Mouse (Mus musculus): Measurements from ENCODE around the gene Spen. TPM values are rescaled to one million over a fixed set of nuclear protein-coding genes. Genes with fewer than 3 reads are reported as not detected.

Spen gene
- total and polyA plus RNA-seq, 2 experiments from 2014 or later: 10.7 to 24.7 TPM

GRCm38 (mm10) chr4:141455526-141455925 lies 82.9 kb downstream of the Spen start:
- TF ChIP-seq CTCF (IDR thresholded peaks at IDR 0.05; ENCODE audit: low read depth): no peak
- ATAC-seq (peak; percentile 42; the same call in 1 of the 2 replicates), DNase-seq (no peak)
- Histone ChIP-seq H3K27ac (ENCODE audit: low read depth, low read length) (no peak overlapping the region), H3K4me2 (ENCODE audit: low read depth) (no peak overlapping the region), H3K4me1 (ENCODE audit: insufficient read depth) (no peaks in the 10 kb centered on the region), H3K9me3 (ENCODE audit: low read length) (no peaks in the 10 kb centered on the region), H3K4me3 (ENCODE audit: low read depth, low read length) (no peak overlapping the region), H3K36me3 (ENCODE audit: insufficient read depth) (peaks cover 34% of the 10 kb centered on the region), H3K9ac (no peak overlapping the region), H3K27me3 (ENCODE audit: insufficient read depth, low read length) (no peaks in the 10 kb centered on the region)
- 69% methylated on average over 4 of the region's 4 CpGs for WGBS

DNA sequence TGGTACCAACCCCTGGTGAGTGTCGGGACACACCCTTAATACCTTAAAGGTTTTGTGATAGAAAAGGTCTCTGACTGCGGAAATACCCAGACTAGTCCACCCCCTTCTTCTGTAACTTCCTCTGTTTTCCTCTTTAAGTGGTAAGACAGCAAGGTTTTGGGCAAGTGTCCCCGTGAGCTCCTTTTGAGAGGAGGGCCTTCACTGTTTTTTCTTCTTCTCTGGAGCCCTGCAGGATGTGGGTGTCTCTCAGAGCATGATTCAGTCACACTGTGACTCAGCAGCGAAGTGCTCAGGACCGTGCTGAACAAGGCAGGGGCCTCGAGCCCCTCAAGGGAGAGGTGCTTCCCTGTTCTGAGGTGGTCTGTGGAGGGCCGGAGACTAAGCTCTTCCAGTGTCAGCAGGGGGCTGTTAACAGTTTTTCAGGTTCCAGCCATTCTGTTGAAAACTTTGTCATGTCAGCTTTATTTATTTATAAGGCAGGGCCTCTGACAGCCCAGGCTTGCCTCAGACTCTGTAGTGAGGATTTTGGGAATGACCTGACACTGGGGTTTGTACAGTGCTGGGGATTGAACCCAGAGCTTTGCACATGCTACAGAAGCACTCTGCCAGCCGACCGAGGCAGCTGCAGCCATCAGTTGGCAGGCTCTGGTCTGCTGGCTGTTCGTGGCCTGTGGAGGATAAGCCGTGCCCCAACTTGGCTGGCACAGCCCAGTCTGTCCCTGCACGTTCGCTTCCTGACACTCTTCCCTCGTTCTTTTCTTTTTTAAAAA lies 83.6 kb downstream of the Spen start:
- Histone ChIP-seq H3K9me3 (ENCODE audit: low read length) (no peaks in the 10 kb centered on the region), H3K27ac (ENCODE audit: low read depth, low read length) (no peak overlapping the region), H3K36me3 (ENCODE audit: insufficient read depth) (peaks cover 31% of the 10 kb centered on the region), H3K4me2 (ENCODE audit: low read depth) (no peak overlapping the region), H3K4me1 (ENCODE audit: insufficient read depth) (no peaks in the 10 kb centered on the region), H3K27me3 (ENCODE audit: insufficient read depth, low read length) (no peaks in the 10 kb centered on the region), H3K9ac (no peak overlapping the region), H3K4me3 (ENCODE audit: low read depth, low read length) (no peak overlapping the region)
- ATAC-seq: peak; percentile 42; the same call in 1 of the 2 replicates
- TF ChIP-seq CTCF (IDR thresholded peaks at IDR 0.05; ENCODE audit: low read depth): no peak
- 65% methylated on average over 14 of the region's 14 CpGs for WGBS
- no peak for DNase-seq

- H3K27ac ChIP-seq (ENCODE audit: low read depth, low read length): no peak overlapping the region
- DNase-seq (no peak), ATAC-seq (no peak)
- H3K4me3 ChIP-seq (ENCODE audit: low read depth, low read length): no peak overlapping the region
- no peak overlapping the region for H3K4me2 ChIP-seq (ENCODE audit: low read depth)
- H3K4me1 ChIP-seq (ENCODE audit: insufficient read depth): no peaks in the 10 kb centered on the region
- no peak overlapping the region for H3K9ac ChIP-seq
- no peak for TF ChIP-seq CTCF (IDR thresholded peaks at IDR 0.05; ENCODE audit: low read depth)
- H3K27me3 ChIP-seq (ENCODE audit: insufficient read depth, low read length): no peaks in the 10 kb centered on the region
- 95% methylated on average over 9 of the region's 9 CpGs for WGBS
- H3K9me3 ChIP-seq (ENCODE audit: low read length): no peaks in the 10 kb centered on the region
- H3K36me3 ChIP-seq (ENCODE audit: insufficient read depth): peaks cover 55% of the 10 kb centered on the region
Observed at GRCm38 (mm10) chr4:141451916-141452450, 86.4 kb downstream of the Spen start.

GRCm38 (mm10) chr4:141451251-141451650 lies 87.1 kb downstream of the Spen start:
- ATAC-seq (no peak), DNase-seq (no peak)
- Histone ChIP-seq H3K9ac (no peak overlapping the region), H3K4me2 (ENCODE audit: low read depth) (no peak overlapping the region), H3K27me3 (ENCODE audit: insufficient read depth, low read length) (no peaks in the 10 kb centered on the region), H3K27ac (ENCODE audit: low read depth, low read length) (no peak overlapping the region), H3K9me3 (ENCODE audit: low read length) (no peaks in the 10 kb centered on the region), H3K36me3 (ENCODE audit: insufficient read depth) (peaks cover 55% of the 10 kb centered on the region), H3K4me3 (ENCODE audit: low read depth, low read length) (no peak overlapping the region), H3K4me1 (ENCODE audit: insufficient read depth) (no peaks in the 10 kb centered on the region)
- WGBS: 90% methylated on average over 2 of the region's 2 CpGs
- TF ChIP-seq CTCF (IDR thresholded peaks at IDR 0.05; ENCODE audit: low read depth): no peak

GRCm38 (mm10) chr4:141446211-141446610 lies 92.2 kb downstream of the Spen start:
- ATAC-seq (no peak), DNase-seq (no peak)
- H3K4me3 ChIP-seq (ENCODE audit: low read depth, low read length): no peak overlapping the region
- H3K9me3 ChIP-seq (ENCODE audit: low read length): no peaks in the 10 kb centered on the region
- 0 out of 2 replicates have a peak overlapping the region, but pooled peaks have one; percentile 71 for H3K4me2 ChIP-seq (ENCODE audit: low read depth)
- WGBS: 78% methylated on average over 7 of the region's 7 CpGs
- peaks cover 12% of the 10 kb centered on the region for H3K4me1 ChIP-seq (ENCODE audit: insufficient read depth)
- no peak overlapping the region for H3K27ac ChIP-seq (ENCODE audit: low read depth, low read length)
- H3K36me3 ChIP-seq (ENCODE audit: insufficient read depth): peaks cover 28% of the 10 kb centered on the region
- H3K27me3 ChIP-seq (ENCODE audit: insufficient read depth, low read length): no peaks in the 10 kb centered on the region
- H3K9ac ChIP-seq: no peak overlapping the region
- no peak for TF ChIP-seq CTCF (IDR thresholded peaks at IDR 0.05; ENCODE audit: low read depth)

- no peak for TF ChIP-seq CTCF (IDR thresholded peaks at IDR 0.05; ENCODE audit: low read depth)
- no peaks in the 10 kb centered on the region for H3K9me3 ChIP-seq (ENCODE audit: low read length)
- no peaks in the 10 kb centered on the region for H3K27me3 ChIP-seq (ENCODE audit: insufficient read depth, low read length)
- H3K27ac ChIP-seq (ENCODE audit: low read depth, low read length): 0 out of 2 replicates have a peak overlapping the region, but pooled peaks have one; percentile 83
- ATAC-seq: peak; percentile 23; the same call in 1 of the 2 replicates
- H3K9ac ChIP-seq: peak overlapping the region; percentile 95
- 14% methylated on average over 14 of the region's 14 CpGs for WGBS
- H3K4me1 ChIP-seq (ENCODE audit: insufficient read depth): peaks cover 12% of the 10 kb centered on the region
- DNase-seq: no peak
- H3K36me3 ChIP-seq (ENCODE audit: insufficient read depth): peaks cover 28% of the 10 kb centered on the region
- H3K4me2 ChIP-seq (ENCODE audit: low read depth): peak overlapping the region; percentile 71
- H3K4me3 ChIP-seq (ENCODE audit: low read depth, low read length): peak overlapping the region; percentile 97
Observed at GRCm38 (mm10) chr4:141445328-141445720, 93.1 kb downstream of the Spen start.
